Mouse (Mus musculus) MN1 (cell line): ENCODE data around the gene Rhox3h.
"Not testable (repeated sequence)": the region's sequence is repeated elsewhere in the genome, so short reads cannot be mapped to it uniquely, and the experiment has no call there.

ENCODE experiments used
- DNase-seq: peaks from one replicate; pipeline ENCODE4 v3.0.0-alpha.2; 2016; ENCODE audit warnings: low spot score

The Rhox3h gene

GRCm38 (mm10) chrX:37668664-37669063, at the start of gene Rhox3h:
Gene Rhox3h, minus strand, starts transcription at chrX:37668764.
- DNase-seq, result not testable (repeated sequence)

- DNase-seq, result no peak
These were observed 33.3 kb upstream of the Rhox3h start for GRCm38 (mm10) chrX:37701821-37702387.

- DNase-seq, result no peak
These were observed 23.7 kb upstream of the Rhox3h start for GRCm38 (mm10) chrX:37692261-37692660.

- DNase-seq, result peak; percentile 61
These were observed 14.6 kb upstream of the Rhox3h start for GRCm38 (mm10) chrX:37683031-37683715.

GRCm38 (mm10) chrX:37673177-37673576, 4.6 kb upstream of the Rhox3h start, which contains the start of gene Rhox2h:
Gene Rhox2h, minus strand, starts transcription at chrX:37673277.
- peak; percentile 9 for DNase-seq

GRCm38 (mm10) chrX:37651227-37651626, 17.3 kb downstream of the Rhox3h start, which contains the start of gene Rhox4g:
Gene Rhox4g, minus strand, starts transcription at chrX:37651327.
- DNase-seq, result not testable (repeated sequence)

- peak; percentile 17 for DNase-seq
These were observed 25.2 kb downstream of the Rhox3h start, which contains the start of gene Rhox2g for GRCm38 (mm10) chrX:37643370-37643769. Gene Rhox2g, minus strand, starts transcription at chrX:37643470.

GRCm38 (mm10) chrX:37628512-37628911, 40.1 kb downstream of the Rhox3h start, which contains the start of gene Rhox3g:
Gene Rhox3g, minus strand, starts transcription at chrX:37628612.
- not testable (repeated sequence) for DNase-seq
